Mouse (Mus musculus) forebrain, embryonic 14.5 days (tissue): ENCODE data around the gene Trim41. TPM values are rescaled to one million over a fixed set of nuclear protein-coding genes. Genes with fewer than 3 reads are reported as not detected.
"Not testable (repeated sequence)": the region's sequence is repeated elsewhere in the genome, so short reads cannot be mapped to it uniquely, and the experiment has no call there.

Source experiments
- ATAC-seq: fragments of 200-750 bp; cut with Nextera tagmentation; 2 replicates; pipeline ENCODE4 v1.8.0; 2017; ENCODE audit warnings: mild to moderate bottlenecking, moderate library complexity
- DNase-seq: peaks from one replicate; pipeline ENCODE4 v3.0.0-alpha.2; 2015; ENCODE audit warnings: low spot score
- H3K27ac ChIP-seq: fragments of 300-500 bp; sonication (generic); 2 replicates; pipeline ENCODE4 v1.5.1; 2014; ENCODE audit warnings: low read depth, mild to moderate bottlenecking, control low read depth, low read length, moderate library complexity
- H3K27me3 ChIP-seq: fragments of 300-500 bp; sonication (generic); replicated peaks from 2 replicates; pipeline ENCODE4 v1.6.1; 2014; ENCODE audit warnings: low read length, control low read depth, mixed read lengths; ENCODE audit not compliant: control insufficient read depth, insufficient read depth
- H3K36me3 ChIP-seq: fragments of 300-500 bp; sonication (generic); 2 replicates; pipeline ENCODE4 v1.6.1; 2014; ENCODE audit warnings: low read length, control low read depth; ENCODE audit not compliant: control insufficient read depth, insufficient read depth
- H3K4me1 ChIP-seq: fragments of 300-500 bp; sonication (generic); 2 replicates; pipeline ENCODE4 v1.6.1; 2014; ENCODE audit warnings: antibody characterized with exemption, low read length, control low read depth; ENCODE audit not compliant: control insufficient read depth, insufficient read depth
- H3K4me2 ChIP-seq: fragments of 300-500 bp; sonication (generic); 2 replicates; pipeline ENCODE4 v1.6.1; 2014; ENCODE audit warnings: mild to moderate bottlenecking, control low read depth, low read length
- H3K4me3 ChIP-seq: fragments of 300-500 bp; sonication (generic); 2 replicates; pipeline ENCODE4 v1.5.1; 2014; ENCODE audit warnings: low read depth, low read length, control low read depth
- H3K9ac ChIP-seq: fragments of 300-500 bp; sonication (generic); 2 replicates; pipeline ENCODE4 v1.6.1; 2014; ENCODE audit warnings: mild to moderate bottlenecking, low read length, control low read depth, moderate library complexity
- H3K9me3 ChIP-seq: fragments of 300-500 bp; sonication (generic); replicated peaks from 2 replicates; pipeline ENCODE4 v1.6.1; 2016; ENCODE audit warnings: low read length, control low read depth, mixed read lengths; ENCODE audit not compliant: control insufficient read depth
- WGBS: fragments of 180-500 bp; shearing (Covaris S2); extraction: QIAGEN DNeasy Blood & Tissue Kit; methylation state at CpG from one replicate; pipeline ENCODE4 v1.1.7; 2014; 5-methylcytosine and 5-hydroxymethylcytosine counted together
- polyA plus RNA-seq: library from polyadenylated mRNA; unstranded; fragments of >200 nt; fragmentation: Nextera tagmentation; extraction: Ambion mirVana; gene quantifications from 2 replicates; pipeline ENCODE4 v1.2.1, GENCODE M21; 2014

Trim41 gene
- polyA plus RNA-seq, 1 experiment from 2014 or later: 3.2 TPM

- not testable (repeated sequence) for H3K9ac ChIP-seq, ATAC-seq, H3K27me3 ChIP-seq, H3K4me2 ChIP-seq, H3K4me1 ChIP-seq, DNase-seq, H3K36me3 ChIP-seq, H3K27ac ChIP-seq, H3K9me3 ChIP-seq, H3K4me3 ChIP-seq
- WGBS: 85% methylated on average over 9 of the region's 9 CpGs
These were observed 25.3 kb downstream of the Trim41 start for GRCm38 (mm10) chr11:48791894-48792293.

- Histone ChIP-seq H3K27me3 (no peaks in the 10 kb centered on the region), H3K27ac (no peak overlapping the region), H3K9me3 (no peaks in the 10 kb centered on the region), H3K4me3 (no peak overlapping the region), H3K9ac (no peak overlapping the region), H3K36me3 (no peaks in the 10 kb centered on the region), H3K4me1 (peaks cover 3% of the 10 kb centered on the region; the same call in 1 of the 2 replicates), H3K4me2 (no peak overlapping the region)
- DNase-seq (no peak), ATAC-seq (no peak)
- WGBS: 78% methylated on average over 8 of the region's 8 CpGs
These were observed 26.2 kb downstream of the Trim41 start for GRCm38 (mm10) chr11:48790946-48791345.

- H3K27me3 ChIP-seq: no peaks in the 10 kb centered on the region
These were observed 27.0 kb downstream of the Trim41 start for GRCm38 (mm10) chr11:48789973-48790823.

GRCm38 (mm10) chr11:48789215-48789614 is 27.9 kb downstream of the Trim41 start:
- peak overlapping the region; percentile 53; the same call in 1 of the 2 replicates for H3K4me2 ChIP-seq
- peaks cover 3% of the 10 kb centered on the region; the same call in 1 of the 2 replicates for H3K4me1 ChIP-seq
- H3K27me3 ChIP-seq: no peaks in the 10 kb centered on the region
- H3K9ac ChIP-seq: no peak overlapping the region
- H3K27ac ChIP-seq: no peak overlapping the region
- no peaks in the 10 kb centered on the region for H3K36me3 ChIP-seq
- H3K9me3 ChIP-seq: no peaks in the 10 kb centered on the region
- WGBS: 90% methylated on average over 5 of the region's 5 CpGs
- H3K4me3 ChIP-seq: no peak overlapping the region
- no peak for ATAC-seq
- no peak for DNase-seq

More at GRCm38 (mm10) chr11:48789973-48790823, 27.0 kb downstream of the Trim41 start:
- Histone ChIP-seq H3K9me3 (no peaks in the 10 kb centered on the region), H3K9ac (peak overlapping the region; percentile 35; the same call in 1 of the 2 replicates), H3K36me3 (no peaks in the 10 kb centered on the region), H3K4me1 (peaks cover 3% of the 10 kb centered on the region; the same call in 1 of the 2 replicates), H3K27ac (no peak overlapping the region), H3K4me2 (peak overlapping the region; percentile 38; the same call in 1 of the 2 replicates), H3K4me3 (0 out of 2 replicates have a peak overlapping the region, but pooled peaks have one; percentile 7)
- WGBS: 15% methylated on average over 20 of the region's 20 CpGs
- peak; percentile 88 for DNase-seq
- ATAC-seq: peak; percentile 64; the same call in 1 of the 2 replicates

GRCm38 (mm10) chr11:48788311-48789089 is 28.7 kb downstream of the Trim41 start:
- Histone ChIP-seq H3K27ac (no peak overlapping the region), H3K4me2 (peak overlapping the region; percentile 53), H3K36me3 (no peaks in the 10 kb centered on the region), H3K4me3 (peak overlapping the region; percentile 37), H3K9me3 (no peaks in the 10 kb centered on the region), H3K27me3 (no peaks in the 10 kb centered on the region), H3K4me1 (peaks cover 3% of the 10 kb centered on the region; the same call in 1 of the 2 replicates), H3K9ac (peak overlapping the region; percentile 58)
- ATAC-seq: peak; percentile 79
- WGBS: 11% methylated on average over 16 of the region's 16 CpGs
- peak; percentile 94 for DNase-seq

GRCm38 (mm10) chr11:48787455-48788211 is 29.5 kb downstream of the Trim41 start:
- DNase-seq (peak; percentile 56), ATAC-seq (peak; percentile 63)
- Histone ChIP-seq H3K4me3 (peak overlapping the region; percentile 37), H3K4me2 (peak overlapping the region; percentile 53), H3K27ac (no peak overlapping the region), H3K9ac (peak overlapping the region; percentile 58), H3K27me3 (no peaks in the 10 kb centered on the region), H3K4me1 (peaks cover 3% of the 10 kb centered on the region; the same call in 1 of the 2 replicates), H3K36me3 (no peaks in the 10 kb centered on the region), H3K9me3 (no peaks in the 10 kb centered on the region)
- WGBS: 50% methylated on average over 10 of the region's 10 CpGs

- ATAC-seq (no peak), DNase-seq (no peak)
- no peaks in the 10 kb centered on the region for H3K4me1 ChIP-seq
- H3K9me3 ChIP-seq: no peaks in the 10 kb centered on the region
- WGBS: 89% methylated on average over 4 of the region's 4 CpGs
- no peak overlapping the region for H3K27ac ChIP-seq
- H3K9ac ChIP-seq: no peak overlapping the region
- no peaks in the 10 kb centered on the region for H3K36me3 ChIP-seq
- H3K4me3 ChIP-seq: no peak overlapping the region
- no peak overlapping the region for H3K4me2 ChIP-seq
- H3K27me3 ChIP-seq: no peaks in the 10 kb centered on the region
These were observed 34.9 kb downstream of the Trim41 start for GRCm38 (mm10) chr11:48782243-48782642.

GRCm38 (mm10) chr11:48779450-48779849 is 37.7 kb downstream of the Trim41 start:
- Histone ChIP-seq H3K9ac (no peak overlapping the region), H3K36me3 (no peaks in the 10 kb centered on the region), H3K27ac (no peak overlapping the region), H3K4me3 (no peak overlapping the region), H3K9me3 (no peaks in the 10 kb centered on the region), H3K27me3 (no peaks in the 10 kb centered on the region), H3K4me1 (no peaks in the 10 kb centered on the region), H3K4me2 (no peak overlapping the region)
- WGBS: 35% methylated on average over 7 of the region's 7 CpGs
- DNase-seq: peak; percentile 51
- no peak for ATAC-seq
